Mouse (Mus musculus): ENCODE results near the gene Supt16.
A peak's percentile ranks its signal among the peaks of the same experiment; 100 is the strongest.

Gene Supt16

DNA sequence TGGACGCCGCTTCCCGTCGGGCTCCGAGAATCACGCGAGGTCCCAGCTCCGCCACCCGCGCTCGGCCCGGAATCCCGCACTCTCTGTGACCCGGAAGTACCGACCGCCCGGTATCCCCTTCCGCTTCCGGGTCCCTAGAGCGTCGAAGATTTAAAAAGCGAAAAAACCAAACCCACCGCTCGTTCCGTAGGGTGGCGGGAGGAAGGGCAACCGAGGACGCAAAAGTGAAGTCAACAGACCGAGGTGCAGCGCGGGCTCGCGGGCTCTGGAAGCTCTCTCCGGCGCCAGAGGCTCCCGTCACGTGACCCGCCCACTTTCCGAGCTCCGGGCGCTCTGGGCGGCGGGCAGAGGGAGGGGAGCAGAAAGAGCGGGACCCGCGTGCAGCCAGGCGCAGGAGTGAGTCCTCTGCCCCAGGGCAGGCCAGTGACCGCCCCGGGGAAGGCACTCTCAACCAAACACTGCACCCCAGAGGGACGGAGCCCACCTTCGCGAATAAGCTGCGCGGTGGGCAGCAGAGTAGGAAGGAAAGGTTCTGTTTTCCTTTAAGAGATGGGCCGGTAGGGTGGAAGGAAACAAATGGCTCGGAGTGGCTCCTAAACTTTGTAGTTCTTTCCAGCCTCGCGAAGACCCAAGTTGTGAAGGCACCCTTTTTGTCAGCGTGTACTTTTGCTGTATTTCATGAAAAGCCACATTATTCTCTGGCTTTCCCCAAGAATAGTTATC is at the start of gene Supt16:
Supt16 (minus strand) TSS at position 261 of the 723 bp plus-strand sequence.
- peak; percentile 53 to 74 for DNase-seq (ENCODE audit: low read depth in 1 of 2, low spot score in 2 of 2)

DNA sequence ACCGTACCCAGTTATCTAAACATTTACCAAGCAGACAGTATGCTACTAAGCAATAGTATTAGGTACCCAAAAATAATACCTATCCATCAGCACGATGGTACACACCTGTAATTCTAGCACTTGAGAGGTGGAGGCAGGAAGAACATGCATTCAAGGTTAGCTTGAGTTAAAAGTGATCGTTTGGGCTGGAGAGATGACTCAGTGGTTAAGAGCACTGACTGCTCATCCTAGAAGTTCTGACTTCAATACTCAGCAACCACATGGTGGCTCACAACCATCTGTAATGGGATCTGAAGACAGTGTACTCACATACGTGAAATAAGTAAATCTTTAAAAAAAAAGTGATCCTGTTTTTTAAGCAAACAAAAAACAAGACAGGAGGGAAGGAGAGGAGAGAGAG is 48.9 kb upstream of the Supt16 start:
- DNase-seq (ENCODE audit: low read depth in 1 of 2, low spot score in 2 of 2): no peak

GRCm38 (mm10) chr14:52244690-52245042 is 47.5 kb upstream of the Supt16 start:
- no peak for DNase-seq (ENCODE audit: low read depth in 1 of 2, low spot score in 2 of 2)

DNA sequence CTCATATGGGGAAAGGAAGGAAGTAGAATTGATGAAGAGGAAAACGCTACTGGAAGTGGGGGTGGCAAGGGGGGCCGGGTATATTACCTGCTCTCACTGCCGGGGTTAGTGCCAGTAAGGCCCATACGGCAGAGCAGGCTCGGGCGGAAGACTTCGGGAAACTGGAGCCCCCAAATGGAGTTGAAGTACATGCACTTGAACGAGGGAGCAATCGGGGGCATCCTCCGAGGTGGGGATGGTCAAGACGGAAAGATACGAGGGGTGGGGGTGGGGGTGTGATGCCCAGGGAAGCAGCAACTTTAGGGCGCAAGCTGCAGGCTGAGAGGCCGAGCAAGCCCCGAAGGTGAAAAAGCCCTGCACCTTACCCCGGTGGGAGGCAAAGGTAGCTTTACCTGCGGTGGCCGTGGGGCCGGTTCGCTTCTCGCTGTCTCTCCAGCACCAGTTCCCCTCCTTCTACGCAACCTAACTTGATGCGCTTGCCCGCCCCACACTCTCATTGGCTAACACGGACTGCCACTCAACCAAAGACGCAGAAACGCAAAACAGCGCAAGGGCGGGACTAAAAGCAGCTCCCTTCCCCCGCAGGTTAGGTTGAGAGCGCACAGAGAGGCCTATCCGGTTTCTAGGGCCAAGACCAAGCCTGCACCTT is 46.9 kb upstream of the Supt16 start:
- peak; percentile 95 to 98 for DNase-seq (ENCODE audit: low read depth in 1 of 2, low spot score in 2 of 2)

DNA sequence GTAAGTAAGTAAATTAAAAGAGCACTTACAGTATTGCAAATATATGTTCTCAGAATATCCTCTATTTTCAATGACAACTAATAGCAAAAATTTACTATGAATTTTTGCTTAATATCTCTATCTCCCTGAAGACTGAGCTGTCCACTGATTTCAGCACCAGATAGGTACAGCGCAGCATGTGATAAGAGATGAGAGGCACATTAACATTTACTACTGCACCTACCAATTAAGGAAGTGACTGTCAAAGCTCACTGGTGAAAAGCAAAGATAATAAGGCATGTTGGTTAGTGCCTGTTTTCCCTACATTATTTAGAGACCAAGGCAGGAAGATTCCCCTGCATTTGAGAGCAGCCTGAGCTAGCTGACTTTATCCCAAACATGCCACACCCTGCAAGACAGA is 39.0 kb upstream of the Supt16 start:
- DNase-seq (ENCODE audit: low read depth in 1 of 2, low spot score in 2 of 2): no peak

DNA sequence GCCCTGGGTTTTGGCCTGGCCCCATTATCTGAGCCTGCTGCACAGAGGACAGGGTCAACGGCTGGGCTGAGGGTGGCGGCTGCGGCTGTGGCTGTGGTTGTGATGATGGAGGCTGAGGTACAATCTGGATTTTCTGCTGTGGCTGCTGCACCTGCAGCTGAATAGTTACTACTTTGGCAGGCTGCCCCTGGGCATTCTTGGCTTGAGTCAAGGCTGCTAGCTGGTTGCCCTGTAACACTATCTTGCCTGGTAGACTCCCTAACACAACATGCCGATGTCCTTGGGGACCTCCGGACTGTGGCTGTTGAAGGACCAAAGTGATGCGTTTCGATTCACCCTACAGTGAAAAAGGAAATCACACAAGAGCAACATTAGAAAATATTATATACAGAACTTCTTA is 37.9 kb upstream of the Supt16 start:
- no peak for DNase-seq (ENCODE audit: low read depth in 1 of 2, low spot score in 2 of 2)

DNA sequence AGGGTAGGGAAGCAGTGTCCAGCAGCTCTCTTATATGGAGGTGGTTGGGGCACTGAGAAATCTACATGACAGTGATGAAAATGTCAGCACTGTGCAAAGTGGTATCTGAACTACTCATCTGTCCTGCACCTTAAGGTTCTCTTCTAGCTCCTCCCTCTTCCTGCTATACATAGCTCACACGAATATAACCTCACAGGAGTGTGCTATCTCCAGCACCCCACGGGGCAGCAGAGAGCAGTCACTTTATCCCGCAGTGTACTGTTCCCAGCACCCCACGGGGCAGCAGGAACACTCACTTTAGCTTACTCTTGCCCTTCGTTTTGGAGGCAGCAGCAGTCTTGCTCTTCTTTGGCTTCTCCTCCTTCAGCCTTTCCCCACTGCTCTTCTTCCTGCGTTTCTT is 35.0 kb upstream of the Supt16 start:
- DNase-seq (ENCODE audit: low read depth in 1 of 2, low spot score in 2 of 2): no peak

- no peak for DNase-seq (ENCODE audit: low read depth in 1 of 2, low spot score in 2 of 2)
These were observed 28.8 kb upstream of the Supt16 start for GRCm38 (mm10) chr14:52225972-52226371.

GRCm38 (mm10) chr14:52217261-52217660 is 20.0 kb upstream of the Supt16 start:
- no peak for DNase-seq (ENCODE audit: low read depth in 1 of 2, low spot score in 2 of 2)

- no peak for DNase-seq (ENCODE audit: low read depth in 1 of 2, low spot score in 2 of 2)
These were observed 2.2 kb upstream of the Supt16 start for GRCm38 (mm10) chr14:52199412-52199811.

DNA sequence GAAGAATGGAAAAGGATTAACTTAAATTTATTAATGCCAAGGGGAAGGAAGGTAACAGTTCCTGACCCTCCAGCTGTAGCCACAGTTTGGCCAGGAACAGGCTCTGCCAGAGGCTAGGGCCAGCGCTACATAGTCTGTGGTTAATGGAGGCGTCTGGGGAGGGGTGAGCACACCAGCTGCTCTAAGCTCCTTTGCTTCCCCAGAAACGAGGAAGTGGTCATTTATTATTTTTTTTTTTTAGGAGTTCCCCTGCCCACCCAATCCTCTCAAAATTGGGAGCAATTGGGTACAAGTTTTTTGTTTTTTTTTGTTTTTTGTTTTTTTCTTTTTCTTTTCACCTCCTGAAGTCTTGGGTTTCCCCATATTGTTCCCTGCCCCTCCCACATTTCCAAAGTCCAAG is 925 bp upstream of the Supt16 start:
- no peak for DNase-seq (ENCODE audit: low read depth in 1 of 2, low spot score in 2 of 2)

- no peak for DNase-seq (ENCODE audit: low read depth in 1 of 2, low spot score in 2 of 2)
These were observed 723 bp downstream of the Supt16 start for GRCm38 (mm10) chr14:52196230-52197155.

- peak; percentile 30 to 54 for DNase-seq (ENCODE audit: low read depth in 1 of 2, low spot score in 2 of 2)
These were observed 1.5 kb downstream of the Supt16 start for GRCm38 (mm10) chr14:52195691-52196090.

DNA sequence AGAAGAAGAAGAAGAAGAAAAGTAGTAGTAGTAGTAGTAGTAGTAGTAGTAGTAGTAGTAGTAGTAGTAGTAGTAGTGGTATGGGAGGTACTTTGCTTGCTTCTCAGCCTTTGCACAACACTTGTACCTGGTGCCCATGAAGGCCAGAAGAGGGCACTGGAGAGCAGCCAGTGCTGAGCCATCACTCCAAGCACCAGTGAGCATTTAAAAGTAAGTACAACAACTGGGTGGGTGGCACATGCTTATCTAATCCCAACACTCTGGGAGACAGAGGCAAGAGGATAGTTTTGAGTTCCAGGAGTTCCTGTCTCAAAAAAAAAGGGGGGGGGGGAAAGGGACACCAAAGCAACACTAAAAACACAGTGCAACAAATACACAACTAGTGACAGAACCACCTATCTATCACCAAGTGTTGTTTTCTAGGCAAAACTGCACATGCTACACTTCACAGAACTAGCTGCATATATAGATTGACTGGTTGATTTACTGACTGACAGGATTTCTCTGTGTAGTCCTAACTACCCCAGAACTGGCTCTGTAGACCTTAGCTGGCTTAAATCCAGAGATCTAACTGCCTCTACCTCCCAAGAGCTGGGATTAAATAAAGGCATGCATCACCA is 6.4 kb downstream of the Supt16 start:
- no peak for DNase-seq (ENCODE audit: low read depth in 1 of 2, low spot score in 2 of 2)

DNA sequence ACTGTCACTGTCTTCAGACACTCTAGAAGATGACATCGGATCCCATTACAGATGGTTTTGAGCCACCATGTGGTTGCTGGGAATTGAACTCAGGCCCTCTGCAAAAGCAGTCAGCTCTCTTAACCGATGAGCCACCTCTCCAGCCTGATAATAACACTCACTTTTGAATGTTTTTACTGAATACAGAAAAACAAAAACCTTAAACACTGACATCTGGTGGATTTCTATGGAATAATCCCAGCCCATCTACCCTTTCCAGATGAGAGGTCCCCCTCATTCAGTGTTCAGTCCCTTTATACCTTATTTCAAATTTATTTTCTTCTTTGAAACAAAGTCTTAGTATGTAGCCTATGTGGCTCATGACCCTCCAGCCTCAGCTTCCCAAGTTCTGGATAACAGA is 7.7 kb downstream of the Supt16 start:
- DNase-seq (ENCODE audit: low read depth in 1 of 2, low spot score in 2 of 2): no peak

- DNase-seq (ENCODE audit: low read depth in 1 of 2, low spot score in 2 of 2): no peak
These were observed 8.4 kb downstream of the Supt16 start for GRCm38 (mm10) chr14:52188788-52189187.

DNA sequence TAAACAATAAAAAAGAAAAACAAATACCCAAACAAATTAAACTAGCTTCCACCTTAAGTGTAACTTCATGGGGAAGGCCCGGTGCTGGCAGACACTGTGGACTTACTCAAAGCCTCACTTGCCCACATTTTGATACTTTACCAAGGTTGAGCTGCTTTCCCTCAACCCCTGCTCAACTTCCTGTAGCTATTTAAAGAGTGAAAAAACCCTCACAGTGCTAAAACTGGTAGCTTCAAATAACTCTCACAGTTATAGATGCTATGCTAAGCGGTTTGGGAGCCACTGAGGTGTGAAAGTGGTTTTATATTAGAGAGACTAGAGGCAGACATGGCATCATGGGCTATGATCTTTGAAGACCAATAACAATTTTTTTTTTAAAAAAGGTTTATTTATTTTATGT is 30.6 kb downstream of the Supt16 start:
- DNase-seq (ENCODE audit: low read depth in 1 of 2, low spot score in 2 of 2): no peak

DNA sequence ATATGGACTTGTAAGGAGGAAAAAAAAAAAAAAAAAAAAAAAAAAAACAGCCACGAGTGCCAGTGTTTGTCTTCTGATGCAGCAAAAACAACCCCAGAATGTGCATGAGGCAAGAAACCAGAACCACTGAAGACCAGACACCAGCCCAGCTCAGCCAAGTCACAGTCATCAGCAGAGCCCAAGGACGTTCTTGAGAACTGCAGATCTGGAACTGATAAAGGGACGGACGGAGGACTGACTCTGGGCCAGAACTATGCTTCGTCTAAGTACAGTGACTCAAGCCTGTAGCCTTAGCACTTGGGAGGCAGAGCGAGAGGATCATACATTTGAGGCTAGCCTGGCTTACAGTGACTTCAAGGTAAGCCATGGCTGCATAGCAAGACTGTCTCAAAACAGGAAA is 36.3 kb downstream of the Supt16 start:
- no peak for DNase-seq (ENCODE audit: low read depth in 1 of 2, low spot score in 2 of 2)

- DNase-seq (ENCODE audit: low read depth in 1 of 2, low spot score in 2 of 2): no peak
These were observed 42.2 kb downstream of the Supt16 start for GRCm38 (mm10) chr14:52155008-52155407.

DNA sequence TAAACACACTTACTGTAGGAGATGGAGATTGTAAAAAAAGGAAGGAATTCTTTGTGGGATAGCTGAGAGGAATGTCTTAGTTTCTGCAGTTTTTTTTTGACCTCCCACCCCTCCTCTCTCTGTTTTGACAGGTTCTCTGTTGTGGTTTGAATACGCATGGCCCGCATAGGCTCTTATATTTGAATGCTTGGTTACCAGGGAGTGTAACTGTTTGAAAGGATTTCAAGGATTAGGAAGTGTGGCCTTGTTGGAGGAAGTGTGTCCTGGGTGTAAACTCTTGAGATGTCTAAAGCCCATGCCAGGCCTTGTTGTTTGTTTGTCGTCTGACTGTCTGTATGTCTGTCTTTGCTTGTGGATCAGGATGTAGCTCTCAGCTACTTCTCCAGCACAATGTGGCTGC is 44.6 kb downstream of the Supt16 start:
- DNase-seq (ENCODE audit: low read depth in 1 of 2, low spot score in 2 of 2): no peak

DNA sequence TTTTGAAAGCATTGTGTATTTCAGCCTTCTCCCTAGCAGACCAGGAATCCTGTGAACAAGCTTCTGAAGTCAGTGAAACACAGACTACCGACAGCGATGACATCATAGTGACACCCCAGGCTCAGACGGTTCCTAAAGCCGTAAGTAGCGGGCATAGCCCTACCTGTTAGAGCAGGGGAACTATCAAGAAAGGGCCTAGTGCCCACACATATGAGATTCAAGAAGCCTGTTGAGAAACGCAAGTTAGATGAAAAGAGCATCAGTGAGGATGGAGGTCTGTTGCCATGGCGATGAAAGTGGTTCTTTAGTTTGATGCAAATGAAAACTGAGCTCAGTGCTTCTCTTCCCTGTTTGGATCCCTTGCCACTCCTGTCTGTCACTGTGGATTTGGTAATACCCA is 45.0 kb downstream of the Supt16 start:
- no peak for DNase-seq (ENCODE audit: low read depth in 1 of 2, low spot score in 2 of 2)

DNA sequence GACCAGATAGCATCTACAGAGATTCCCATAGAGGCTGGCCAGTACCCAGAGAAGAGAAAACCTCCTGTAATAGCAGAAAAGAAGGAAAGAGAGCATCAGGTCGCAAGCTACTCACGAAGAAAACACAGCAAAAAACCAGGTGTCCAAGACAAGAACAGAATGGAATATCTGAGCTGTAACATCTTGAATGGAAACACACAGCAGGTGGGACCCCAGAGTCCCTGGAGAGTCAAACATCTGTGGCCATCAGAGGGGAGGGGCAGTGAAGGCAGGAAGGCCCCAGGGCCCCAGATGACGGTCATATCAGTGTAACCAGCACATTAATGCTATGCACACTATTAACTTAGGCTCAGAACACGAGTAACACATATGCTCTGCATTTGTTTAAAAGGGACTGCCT is 47.3 kb downstream of the Supt16 start:
- no peak for DNase-seq (ENCODE audit: low read depth in 1 of 2, low spot score in 2 of 2)
